Mouse (Mus musculus): ENCODE data around the gene Kansl2. TPM values are rescaled to one million over a fixed set of nuclear protein-coding genes. Genes with fewer than 3 reads are reported as not detected.
A peak's percentile ranks its signal among the peaks of the same experiment; 100 is the strongest.

Kansl2 gene
- polyA plus RNA-seq, 1 experiment from 2014 or later: 125 TPM

DNA sequence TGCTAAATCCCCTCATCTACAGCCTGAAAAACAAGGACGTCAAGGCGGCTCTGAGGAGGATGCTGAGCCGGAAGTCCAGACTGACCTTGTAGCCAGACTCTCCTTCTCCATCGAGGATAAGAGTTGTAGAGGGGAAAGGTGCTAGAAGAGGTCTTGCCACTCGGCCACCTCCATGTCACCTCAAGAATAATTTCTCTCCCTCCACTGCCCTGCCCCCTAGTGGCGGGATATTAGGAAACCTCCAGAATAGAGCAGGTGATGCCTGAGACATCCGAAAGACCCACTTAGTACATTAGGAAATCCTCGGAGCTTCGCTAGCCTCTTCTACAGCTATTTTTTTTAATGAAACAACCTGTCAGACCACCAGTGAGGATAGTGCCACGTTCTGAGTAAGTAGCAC is 58.7 kb downstream of the Kansl2 start:
- 59% methylated on average over 10 of the region's 10 CpGs for WGBS
- Histone ChIP-seq H3K27me3 (ENCODE audit: control insufficient read depth, insufficient read depth, low read length) (no peaks in the 10 kb centered on the region), H3K4me3 (replicated peaks; ENCODE audit: low read depth, low read length) (no peak overlapping the region), H3K36me3 (ENCODE audit: control insufficient read depth, insufficient read depth, low read length) (no peaks in the 10 kb centered on the region), H3K4me1 (ENCODE audit: control insufficient read depth, insufficient read depth, low read length) (no peaks in the 10 kb centered on the region), H3K4me2 (ENCODE audit: low read length) (no peak overlapping the region), H3K9ac (replicated peaks; ENCODE audit: low read length) (no peak overlapping the region), H3K9me3 (ENCODE audit: control insufficient read depth, low read length) (no peaks in the 10 kb centered on the region), H3K27ac (replicated peaks; ENCODE audit: low read depth, low read length) (no peak overlapping the region)
- ATAC-seq (ENCODE audit: low FRiP score, low TSS enrichment) (no peak), DNase-seq (peak; percentile 42)

GRCm38 (mm10) chr15:98474958-98475357 is 59.1 kb downstream of the Kansl2 start:
- Histone ChIP-seq H3K27ac (replicated peaks; ENCODE audit: low read depth, low read length) (no peak overlapping the region), H3K9me3 (ENCODE audit: control insufficient read depth, low read length) (no peaks in the 10 kb centered on the region), H3K9ac (replicated peaks; ENCODE audit: low read length) (no peak overlapping the region), H3K4me2 (ENCODE audit: low read length) (no peak overlapping the region), H3K4me1 (ENCODE audit: control insufficient read depth, insufficient read depth, low read length) (no peaks in the 10 kb centered on the region), H3K36me3 (ENCODE audit: control insufficient read depth, insufficient read depth, low read length) (no peaks in the 10 kb centered on the region), H3K27me3 (ENCODE audit: control insufficient read depth, insufficient read depth, low read length) (no peaks in the 10 kb centered on the region), H3K4me3 (replicated peaks; ENCODE audit: low read depth, low read length) (no peak overlapping the region)
- WGBS: 74% methylated on average over 10 of the region's 10 CpGs
- no peak for DNase-seq
- no peak for ATAC-seq (ENCODE audit: low FRiP score, low TSS enrichment)

DNA sequence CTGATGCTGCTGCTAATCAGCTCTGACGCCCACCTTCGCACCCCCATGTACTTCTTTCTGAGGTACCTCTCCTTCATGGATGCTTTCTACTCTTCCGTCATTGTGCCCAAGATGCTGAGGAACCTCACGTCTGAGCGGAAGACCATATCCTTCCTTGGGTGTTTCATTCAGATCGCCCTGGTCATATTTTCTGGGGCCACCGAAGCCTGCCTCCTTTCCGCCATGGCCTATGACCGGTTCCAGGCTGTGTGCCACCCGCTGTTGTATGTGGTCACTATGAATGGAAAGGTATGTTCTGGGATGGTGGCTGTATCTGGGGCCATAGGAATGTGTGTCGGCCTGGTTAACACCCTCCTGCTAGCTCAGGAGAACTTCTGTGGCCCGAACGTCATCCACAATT is 62.5 kb downstream of the Kansl2 start:
- Histone ChIP-seq H3K4me2 (ENCODE audit: low read length) (no peak overlapping the region), H3K4me3 (replicated peaks; ENCODE audit: low read depth, low read length) (no peak overlapping the region), H3K27ac (replicated peaks; ENCODE audit: low read depth, low read length) (no peak overlapping the region), H3K36me3 (ENCODE audit: control insufficient read depth, insufficient read depth, low read length) (no peaks in the 10 kb centered on the region), H3K9me3 (ENCODE audit: control insufficient read depth, low read length) (no peaks in the 10 kb centered on the region), H3K4me1 (ENCODE audit: control insufficient read depth, insufficient read depth, low read length) (no peaks in the 10 kb centered on the region), H3K9ac (replicated peaks; ENCODE audit: low read length) (no peak overlapping the region), H3K27me3 (ENCODE audit: control insufficient read depth, insufficient read depth, low read length) (no peaks in the 10 kb centered on the region)
- ATAC-seq (ENCODE audit: low FRiP score, low TSS enrichment) (no peak), DNase-seq (no peak)
- WGBS: 91% methylated on average over 13 of the region's 13 CpGs

DNA sequence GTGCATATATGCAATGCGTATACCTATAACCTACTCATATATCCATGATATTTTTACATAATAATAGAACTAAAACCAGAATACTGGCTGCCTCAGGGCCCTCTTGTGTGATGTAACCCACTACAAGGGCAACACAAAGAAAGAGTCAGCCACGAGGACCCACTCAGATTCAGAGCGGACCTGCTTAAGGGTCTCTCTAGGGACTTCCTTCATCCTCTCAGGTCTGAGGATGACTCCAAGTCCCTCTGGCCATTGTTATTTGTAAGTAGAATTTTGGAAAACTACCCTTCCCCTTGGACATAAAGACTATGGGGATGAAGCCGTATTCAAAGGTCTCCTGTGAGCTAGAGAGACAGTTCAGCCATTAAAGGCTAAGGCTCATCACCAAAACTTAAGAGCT is 64.5 kb downstream of the Kansl2 start, which contains the start of gene OR5BS1P:
Gene OR5BS1P (plus strand): TSS at position 301 of the 400 bp plus-strand sequence.
- H3K36me3 ChIP-seq (ENCODE audit: control insufficient read depth, insufficient read depth, low read length): no peaks in the 10 kb centered on the region
- WGBS: 86% methylated on average over 4 of the region's 4 CpGs
- DNase-seq (no peak), ATAC-seq (ENCODE audit: low FRiP score, low TSS enrichment) (no peak)
- no peak within 1 kb of the TSS for H3K4me3 ChIP-seq (replicated peaks; ENCODE audit: low read depth, low read length)
- no peak within 1 kb of the TSS for H3K27ac ChIP-seq (replicated peaks; ENCODE audit: low read depth, low read length)
- H3K4me1 ChIP-seq (ENCODE audit: control insufficient read depth, insufficient read depth, low read length): no peaks in the 10 kb centered on the region
- no peak within 1 kb of the TSS for H3K9ac ChIP-seq (replicated peaks; ENCODE audit: low read length)
- no peak within 1 kb of the TSS for H3K4me2 ChIP-seq (ENCODE audit: low read length)
- no peaks in the 10 kb centered on the region for H3K9me3 ChIP-seq (ENCODE audit: control insufficient read depth, low read length)
- no peaks in the 10 kb centered on the region for H3K27me3 ChIP-seq (ENCODE audit: control insufficient read depth, insufficient read depth, low read length)

Small RNA genes within 50 kb of the gene (microRNA-seq; reads per million reads assigned to microRNA genes)
- gene Mir1291: 2.6 reads per million, percentile 18 among the genes with 10 or more reads in this experiment

Other genes starting within 250 kb of the Kansl2 start
- gene Zfp641, start 238.1 kb downstream of the Kansl2 start, polyA plus RNA-seq (2014; fragmentation: Nextera tagmentation; extraction: Ambion mirVana): 7.9 and 11.7 TPM in 2 replicates
- gene Olfr285, start 216.9 kb downstream of the Kansl2 start, polyA plus RNA-seq (2014; fragmentation: Nextera tagmentation; extraction: Ambion mirVana): not detected in 2 replicates
- 0.40 TPM in 1 of 2 replicates, not detected in the other for gene Olfr284, start 193.3 kb downstream of the Kansl2 start, polyA plus RNA-seq (2014; fragmentation: Nextera tagmentation; extraction: Ambion mirVana)
- gene Olfr283, start 153.3 kb downstream of the Kansl2 start, polyA plus RNA-seq (2014; fragmentation: Nextera tagmentation; extraction: Ambion mirVana): not detected in 2 replicates
- not detected in 2 replicates for gene Olfr282, start 103.0 kb downstream of the Kansl2 start, polyA plus RNA-seq (2014; fragmentation: Nextera tagmentation; extraction: Ambion mirVana)
- gene Olfr281, start 81.7 kb downstream of the Kansl2 start, polyA plus RNA-seq (2014; fragmentation: Nextera tagmentation; extraction: Ambion mirVana): not detected in 2 replicates
- not detected in 2 replicates for gene OR5BS1P, start 64.4 kb downstream of the Kansl2 start, polyA plus RNA-seq (2014; fragmentation: Nextera tagmentation; extraction: Ambion mirVana)
- gene Lalba, start 51.5 kb downstream of the Kansl2 start, polyA plus RNA-seq (2014; fragmentation: Nextera tagmentation; extraction: Ambion mirVana): not detected in 2 replicates
- gene Olfr279, start 41.9 kb downstream of the Kansl2 start, polyA plus RNA-seq (2014; fragmentation: Nextera tagmentation; extraction: Ambion mirVana): not detected in 2 replicates
- gene Ccnt1, start 36.7 kb upstream of the Kansl2 start, polyA plus RNA-seq (2014; fragmentation: Nextera tagmentation; extraction: Ambion mirVana): 59.7 and 65.8 TPM in 2 replicates
- gene 4930415O20Rik, start 36.7 kb upstream of the Kansl2 start, polyA plus RNA-seq (2014; fragmentation: Nextera tagmentation; extraction: Ambion mirVana): 0.58 TPM in 1 of 2 replicates, not detected in the other
- gene Adcy6, start 75.8 kb upstream of the Kansl2 start, polyA plus RNA-seq (2014; fragmentation: Nextera tagmentation; extraction: Ambion mirVana): 9.6 and 12.2 TPM in 2 replicates
- gene Cacnb3, start 96.6 kb upstream of the Kansl2 start, polyA plus RNA-seq (2014; fragmentation: Nextera tagmentation; extraction: Ambion mirVana): 130 and 136 TPM in 2 replicates
- 17.7 and 24.9 TPM in 2 replicates for gene Ddx23, start 128.6 kb upstream of the Kansl2 start, polyA plus RNA-seq (2014; fragmentation: Nextera tagmentation; extraction: Ambion mirVana)
- 7.4 and 9.2 TPM in 2 replicates for gene Rnd1, start 143.2 kb upstream of the Kansl2 start, polyA plus RNA-seq (2014; fragmentation: Nextera tagmentation; extraction: Ambion mirVana)
- 5.7 and 6.3 TPM in 2 replicates for gene Ccdc65, start 173.9 kb upstream of the Kansl2 start, polyA plus RNA-seq (2014; fragmentation: Nextera tagmentation; extraction: Ambion mirVana)
- gene Fkbp11, start 193.9 kb upstream of the Kansl2 start, polyA plus RNA-seq (2014; fragmentation: Nextera tagmentation; extraction: Ambion mirVana): 1.7 and 3.8 TPM in 2 replicates
- 57.5 and 63.3 TPM in 2 replicates for gene Arf3, start 228.9 kb upstream of the Kansl2 start, polyA plus RNA-seq (2014; fragmentation: Nextera tagmentation; extraction: Ambion mirVana)
- gene Wnt10b, start 243.9 kb upstream of the Kansl2 start, polyA plus RNA-seq (2014; fragmentation: Nextera tagmentation; extraction: Ambion mirVana): not detected in 2 replicates